Mouse (Mus musculus) myocyte (in vitro differentiated cells): ENCODE data around the gene Fam163b.

Experiments
- MYOG ChIP-seq, 3 experiments: IDR thresholded peaks; one replicate each; pipeline ENCODE4 v1.6.1; 2011; ENCODE audit warnings: control low read depth in 2 of 3, low read depth in 2 of 3, mild to moderate bottlenecking in 2 of 3; ENCODE audit not compliant: insufficient read length in 2 of 3, control insufficient read depth in 1 of 3, insufficient read depth in 1 of 3
- POLR2A ChIP-seq: IDR thresholded peaks from one replicate; pipeline ENCODE4 v1.6.1; 2011; ENCODE audit warnings: low read depth, mild to moderate bottlenecking, control low read depth, moderate library complexity; ENCODE audit not compliant: insufficient read length
- SRF ChIP-seq: IDR thresholded peaks from one replicate; pipeline ENCODE4 v1.6.1; 2011; ENCODE audit warnings: low read depth; ENCODE audit not compliant: control insufficient read depth, insufficient read length
- TCF12 ChIP-seq: IDR thresholded peaks from one replicate; pipeline ENCODE4 v1.6.1; 2011; ENCODE audit warnings: mild to moderate bottlenecking, control low read depth; ENCODE audit not compliant: poor library complexity, insufficient read depth, severe bottlenecking
- USF1 ChIP-seq: IDR thresholded peaks from one replicate; pipeline ENCODE4 v1.6.1; 2011; ENCODE audit warnings: low read depth, mild to moderate bottlenecking, control low read depth, moderate library complexity

GRCm38 (mm10) chr2:27114169-27114568, 28.1 kb downstream of the Fam163b start:
- no peak for TF ChIP-seq USF1
- no peak for TF ChIP-seq SRF
- no peak for TF ChIP-seq POLR2A
- TF ChIP-seq MYOG (IDR thresholded peaks at IDR 0.05; ENCODE audit: control insufficient read depth in 1 of 3, insufficient read depth in 1 of 3, insufficient read length in 2 of 3, low read depth in 2 of 3): no peak
- no peak for TF ChIP-seq TCF12
